Mouse (Mus musculus) neural tube, embryonic 14.5 days (tissue): ENCODE results near the gene Arhgap8. TPM values are rescaled to one million over a fixed set of nuclear protein-coding genes. Genes with fewer than 3 reads are reported as not detected.

Experiments used
- ATAC-seq: fragments of 200-750 bp; cut with Nextera tagmentation; 2 replicates; pipeline ENCODE4 v1.8.0; 2017; ENCODE audit warnings: low read depth, mild to moderate bottlenecking, moderate TSS enrichment, moderate library complexity
- H3K27ac ChIP-seq: fragments of 300-500 bp; sonication (generic); 2 replicates; pipeline ENCODE4 v1.5.1; 2014; ENCODE audit warnings: low read depth, mild to moderate bottlenecking, control low read depth, low read length, moderate library complexity, mixed read lengths
- H3K27me3 ChIP-seq: fragments of 300-500 bp; sonication (generic); 2 replicates; pipeline ENCODE4 v1.6.1; 2014; ENCODE audit warnings: low read length; ENCODE audit not compliant: control insufficient read depth, insufficient read depth
- H3K36me3 ChIP-seq: fragments of 300-500 bp; sonication (generic); 2 replicates; pipeline ENCODE4 v1.6.1; 2014; ENCODE audit warnings: low read length, mixed read lengths; ENCODE audit not compliant: control insufficient read depth, insufficient read depth
- H3K4me1 ChIP-seq: fragments of 300-500 bp; sonication (generic); 2 replicates; pipeline ENCODE4 v1.6.1; 2014; ENCODE audit warnings: low read length; ENCODE audit not compliant: control insufficient read depth, insufficient read depth
- H3K4me2 ChIP-seq: fragments of 300-500 bp; sonication (generic); 2 replicates; pipeline ENCODE4 v1.6.1; 2014; ENCODE audit warnings: mild to moderate bottlenecking, low read depth, low read length, control low read depth
- H3K4me3 ChIP-seq: fragments of 300-500 bp; sonication (generic); 2 replicates; pipeline ENCODE4 v1.5.1; 2014; ENCODE audit warnings: low read depth, low read length, control low read depth, mixed read lengths
- H3K9ac ChIP-seq: fragments of 300-500 bp; sonication (generic); replicated peaks from 2 replicates; pipeline ENCODE4 v1.6.1; 2014; ENCODE audit warnings: low read depth, mild to moderate bottlenecking, control low read depth, low read length, mixed read lengths
- H3K9me3 ChIP-seq: fragments of 300-500 bp; sonication (generic); 2 replicates; pipeline ENCODE4 v1.6.1; 2016; ENCODE audit warnings: low read length; ENCODE audit not compliant: control insufficient read depth
- WGBS: fragments of 180-500 bp; shearing (Covaris S2); extraction: QIAGEN DNeasy Blood & Tissue Kit; methylation state at CpG from one replicate; pipeline ENCODE4 v1.1.7; 2014; 5-methylcytosine and 5-hydroxymethylcytosine counted together
- polyA plus RNA-seq: library from polyadenylated mRNA; unstranded; fragments of >200 nt; fragmentation: Nextera tagmentation; extraction: Ambion mirVana; gene quantifications from 2 replicates; pipeline ENCODE4 v1.2.1, GENCODE M21; 2014

Arhgap8 gene
- polyA plus RNA-seq, 1 experiment from 2014 or later, result 2.5 TPM

GRCm38 (mm10) chr15:84784812-84785211 lies 65.0 kb downstream of the Arhgap8 start:
- Histone ChIP-seq H3K4me2 (no peak overlapping the region), H3K4me1 (no peaks in the 10 kb centered on the region), H3K4me3 (no peak overlapping the region), H3K36me3 (peaks cover 20% of the 10 kb centered on the region), H3K9ac (no peak overlapping the region), H3K9me3 (no peaks in the 10 kb centered on the region), H3K27me3 (no peaks in the 10 kb centered on the region), H3K27ac (no peak overlapping the region)
- ATAC-seq, result no peak
- WGBS, result 95% methylated on average over 16 of the region's 16 CpGs

- ATAC-seq, result no peak
- Histone ChIP-seq H3K9me3 (no peaks in the 10 kb centered on the region), H3K36me3 (peaks cover 32% of the 10 kb centered on the region), H3K27ac (no peak overlapping the region), H3K4me1 (no peaks in the 10 kb centered on the region), H3K4me2 (no peak overlapping the region), H3K9ac (no peak overlapping the region), H3K27me3 (no peaks in the 10 kb centered on the region), H3K4me3 (no peak overlapping the region)
- 67% methylated on average over 10 of the region's 10 CpGs for WGBS
These were observed 67.3 kb downstream of the Arhgap8 start for GRCm38 (mm10) chr15:84787161-84787560.

- WGBS, result 75% methylated on average over 5 of the region's 5 CpGs
- Histone ChIP-seq H3K9me3 (no peaks in the 10 kb centered on the region), H3K36me3 (peaks cover 42% of the 10 kb centered on the region), H3K27ac (no peak overlapping the region), H3K27me3 (no peaks in the 10 kb centered on the region), H3K4me1 (no peaks in the 10 kb centered on the region), H3K9ac (no peak overlapping the region), H3K4me3 (no peak overlapping the region), H3K4me2 (no peak overlapping the region)
- no peak for ATAC-seq
These were observed 73.8 kb downstream of the Arhgap8 start for GRCm38 (mm10) chr15:84793649-84794048.

- no peak overlapping the region for H3K9ac ChIP-seq
- peaks cover 30% of the 10 kb centered on the region for H3K36me3 ChIP-seq
- whole genome bisulfite sequencing, result 79% methylated on average over 5 of the region's 5 CpGs
These were observed 80.3 kb downstream of the Arhgap8 start for GRCm38 (mm10) chr15:84800132-84800531.

GRCm38 (mm10) chr15:84803685-84804084 lies 83.8 kb downstream of the Arhgap8 start:
- Histone ChIP-seq H3K4me3 (no peak overlapping the region), H3K4me2 (no peak overlapping the region), H3K36me3 (peaks cover 14% of the 10 kb centered on the region), H3K27ac (no peak overlapping the region), H3K9ac (no peak overlapping the region), H3K4me1 (no peaks in the 10 kb centered on the region), H3K9me3 (no peaks in the 10 kb centered on the region), H3K27me3 (no peaks in the 10 kb centered on the region)
- ATAC-seq, result no peak
- WGBS, result 49% methylated on average over 3 of the region's 3 CpGs

More at GRCm38 (mm10) chr15:84800132-84800531, 80.3 kb downstream of the Arhgap8 start:
- ATAC-seq, result peak; percentile 44; the same call in 1 of the 2 replicates
- no peak overlapping the region for H3K4me3 ChIP-seq
- no peak overlapping the region for H3K27ac ChIP-seq
- no peaks in the 10 kb centered on the region for H3K9me3 ChIP-seq
- H3K27me3 ChIP-seq, result no peaks in the 10 kb centered on the region
- no peaks in the 10 kb centered on the region for H3K4me1 ChIP-seq
- H3K4me2 ChIP-seq, result no peak overlapping the region

GRCm38 (mm10) chr15:84809275-84809952 lies 89.6 kb downstream of the Arhgap8 start:
- no peak for ATAC-seq
- 37% methylated on average over 21 of the region's 21 CpGs for WGBS
- Histone ChIP-seq H3K4me2 (no peak overlapping the region), H3K4me3 (no peak overlapping the region), H3K36me3 (no peaks in the 10 kb centered on the region; the same call in 1 of the 2 replicates), H3K9me3 (no peaks in the 10 kb centered on the region), H3K27ac (0 out of 2 replicates have a peak overlapping the region, but pooled peaks have one; percentile 16), H3K27me3 (no peaks in the 10 kb centered on the region), H3K4me1 (peaks cover 30% of the 10 kb centered on the region), H3K9ac (no peak overlapping the region)

- no peak overlapping the region for H3K4me3 ChIP-seq
- H3K27ac ChIP-seq, result no peak overlapping the region
- H3K36me3 ChIP-seq, result no peaks in the 10 kb centered on the region; the same call in 1 of the 2 replicates
- no peak overlapping the region for H3K9ac ChIP-seq
- WGBS, result 57% methylated on average over 5 of the region's 5 CpGs
- H3K4me1 ChIP-seq, result peaks cover 44% of the 10 kb centered on the region
- ATAC-seq, result no peak
- H3K4me2 ChIP-seq, result no peak overlapping the region
- H3K27me3 ChIP-seq, result no peaks in the 10 kb centered on the region
- H3K9me3 ChIP-seq, result no peaks in the 10 kb centered on the region
These were observed 91.3 kb downstream of the Arhgap8 start for GRCm38 (mm10) chr15:84811126-84811525.

- Histone ChIP-seq H3K4me3 (no peak overlapping the region), H3K9me3 (no peaks in the 10 kb centered on the region), H3K27me3 (no peaks in the 10 kb centered on the region), H3K9ac (no peak overlapping the region), H3K27ac (peak overlapping the region; percentile 60), H3K4me2 (no peak overlapping the region), H3K36me3 (no peaks in the 10 kb centered on the region), H3K4me1 (peaks cover 44% of the 10 kb centered on the region)
- ATAC-seq, result peak; percentile 54
- WGBS, result 45% methylated on average over 11 of the region's 11 CpGs
These were observed 93.0 kb downstream of the Arhgap8 start for GRCm38 (mm10) chr15:84812831-84813357.

GRCm38 (mm10) chr15:84815171-84815570 lies 95.3 kb downstream of the Arhgap8 start:
- 19% methylated on average over 4 of the region's 4 CpGs for WGBS
- Histone ChIP-seq H3K36me3 (no peaks in the 10 kb centered on the region), H3K4me3 (no peak overlapping the region), H3K27me3 (no peaks in the 10 kb centered on the region), H3K27ac (no peak overlapping the region), H3K9ac (no peak overlapping the region), H3K4me1 (peaks cover 35% of the 10 kb centered on the region), H3K9me3 (no peaks in the 10 kb centered on the region), H3K4me2 (no peak overlapping the region)
- no peak for ATAC-seq
